Mouse (Mus musculus) E14TG2a.4 (cell line): ENCODE data around the gene Cd93.

Source experiments
- CTCF ChIP-seq: conservative IDR thresholded peaks from 2 replicates; pipeline ENCODE4 v1.5.1; 2014; ENCODE audit warnings: low read length
- POU5F1 ChIP-seq: IDR thresholded peaks from 2 replicates; pipeline ENCODE4 v1.6.1; 2014; ENCODE audit warnings: low read length, borderline replicate concordance

DNA sequence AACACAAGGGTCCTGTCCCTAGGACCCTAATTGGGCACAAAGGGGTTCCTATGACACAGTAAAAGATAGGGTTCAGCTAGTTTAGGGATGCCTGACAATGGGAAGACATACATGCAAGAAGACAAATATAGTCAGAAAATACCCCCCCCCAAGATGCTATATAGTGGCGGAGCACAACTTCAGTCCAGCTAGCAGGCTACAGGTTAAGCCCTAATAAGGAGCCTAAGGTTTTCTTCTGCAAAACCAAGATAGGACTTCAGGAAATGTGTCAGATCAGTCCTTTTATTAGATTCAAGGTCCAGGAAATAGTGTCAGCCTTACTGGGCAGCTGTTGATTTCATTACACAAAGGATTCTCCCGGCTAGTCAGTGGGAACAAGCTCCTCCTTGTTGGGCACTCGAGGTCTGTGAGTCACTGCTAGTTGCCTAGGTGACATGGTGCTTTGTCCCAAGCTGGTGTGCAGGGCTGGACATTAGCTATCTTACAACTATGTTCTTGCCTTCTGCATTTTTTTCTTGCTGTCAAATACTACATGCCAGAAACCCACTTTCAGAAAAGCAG, 34.9 kb upstream of the Cd93 start:
- TF ChIP-seq CTCF (no peak), POU5F1 (no peak)
